Mouse (Mus musculus) hindlimb bud, embryonic 11.5 days (tissue): Measurements from ENCODE around the gene Snrnp35.
"Not testable (repeated sequence)": the region's sequence is repeated elsewhere in the genome, so short reads cannot be mapped to it uniquely, and the experiment has no call there.

Experiments
- DNase-seq: peaks from one replicate; pipeline ENCODE4 v3.0.0-alpha.2; 2012; ENCODE audit warnings: low read depth, low spot score; ENCODE audit errors: extremely low spot score

Snrnp35 gene

DNA sequence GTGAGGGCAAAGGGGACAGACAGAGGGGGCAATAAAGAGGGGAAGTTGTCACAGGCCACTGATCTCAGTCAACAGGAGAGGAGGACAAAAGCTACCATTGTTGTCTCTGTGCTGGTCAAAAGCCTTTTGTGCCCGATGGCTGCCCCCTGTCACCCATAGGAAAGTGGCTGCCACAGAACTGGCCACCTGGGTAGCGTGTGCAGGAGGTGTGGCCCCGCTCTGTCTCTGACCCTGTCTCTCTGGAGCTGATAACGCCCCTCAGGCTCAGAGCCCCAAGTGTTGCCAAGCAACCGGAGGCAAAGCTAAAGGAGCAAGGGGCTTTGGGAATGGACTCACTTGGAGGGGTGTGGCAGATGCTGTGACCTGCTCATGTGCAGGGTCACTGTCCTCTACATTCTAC, 16.1 kb downstream of the Snrnp35 start:
- no peak for DNase-seq

DNA sequence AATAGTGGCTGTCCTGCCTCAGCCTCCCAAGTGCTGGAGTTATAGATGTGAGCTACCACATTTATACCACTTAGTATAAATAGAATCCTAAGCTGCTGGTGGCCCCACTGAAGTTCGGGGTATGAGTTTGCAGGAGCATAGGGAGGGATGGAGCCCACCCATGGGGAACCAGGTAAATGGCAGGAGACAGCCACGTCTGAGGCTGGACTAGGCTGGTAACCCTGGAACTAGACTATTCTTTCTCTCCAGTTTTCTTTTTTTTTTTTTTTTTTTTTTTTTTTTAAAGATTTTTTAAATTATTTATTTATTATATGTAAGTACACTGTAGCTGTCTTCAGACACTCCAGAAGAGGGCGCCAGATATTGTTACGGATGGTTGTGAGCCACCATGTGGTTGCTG, 17.1 kb downstream of the Snrnp35 start:
- DNase-seq = not testable (repeated sequence)

DNA sequence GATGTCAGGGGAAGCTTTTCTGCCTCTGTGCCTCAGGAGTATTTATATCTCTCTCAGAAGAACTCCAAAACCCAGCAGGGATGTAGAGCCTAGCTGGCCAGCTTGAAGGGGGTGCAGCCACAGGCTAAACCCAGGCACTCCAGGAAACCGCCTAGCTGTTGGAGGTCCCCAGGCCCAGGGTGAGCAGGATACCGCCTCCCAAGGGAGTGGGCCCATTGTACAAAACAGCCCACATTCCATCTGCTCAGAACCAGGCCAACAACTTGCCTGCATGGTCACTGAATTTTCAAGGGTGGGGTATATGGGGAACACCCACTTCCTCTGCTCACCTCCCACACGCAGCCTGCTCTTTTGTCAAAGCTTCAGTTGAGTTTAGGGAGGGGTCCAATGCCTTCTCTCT, 17.6 kb downstream of the Snrnp35 start:
- DNase-seq = no peak

DNA sequence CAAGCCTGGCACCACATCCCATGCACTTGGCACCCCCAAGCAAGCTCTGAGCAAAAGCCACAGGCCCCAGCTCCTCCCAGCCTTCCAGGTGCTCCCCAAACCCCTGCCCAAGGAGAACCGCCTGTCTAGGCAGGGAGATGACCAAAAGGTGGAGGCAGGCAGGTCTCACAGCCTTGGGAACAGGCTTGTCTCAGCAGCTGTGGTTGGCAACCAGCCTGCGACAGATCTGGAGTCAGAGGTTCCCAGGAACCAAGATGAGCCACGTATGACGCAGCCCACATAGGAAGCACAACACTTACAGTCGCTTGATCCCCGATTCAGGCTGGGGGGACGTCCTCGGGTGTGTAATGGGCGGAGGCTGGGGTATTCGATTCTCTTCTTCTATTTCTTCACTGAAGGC, 18.6 kb downstream of the Snrnp35 start:
- DNase-seq = no peak

DNA sequence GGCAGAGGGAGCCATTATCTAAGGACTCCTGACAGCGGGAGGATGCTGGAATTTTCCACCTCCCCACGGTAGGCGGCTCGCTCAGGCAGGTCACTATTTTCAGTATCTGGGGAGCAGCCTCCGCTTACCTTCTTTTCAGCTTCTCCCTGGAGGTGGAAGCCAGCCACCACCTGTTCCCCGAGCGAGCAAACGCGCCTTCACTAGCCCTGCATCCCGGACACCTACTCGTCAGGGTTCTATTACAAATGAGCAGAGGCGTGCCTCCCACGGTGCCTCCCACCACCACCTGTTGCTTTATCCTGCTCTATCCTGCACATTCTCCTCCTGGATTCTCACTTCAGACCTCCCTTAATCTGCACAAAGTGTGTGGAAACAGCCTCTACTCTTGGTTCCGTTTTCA, 20.8 kb downstream of the Snrnp35 start:
- no peak for DNase-seq

DNA sequence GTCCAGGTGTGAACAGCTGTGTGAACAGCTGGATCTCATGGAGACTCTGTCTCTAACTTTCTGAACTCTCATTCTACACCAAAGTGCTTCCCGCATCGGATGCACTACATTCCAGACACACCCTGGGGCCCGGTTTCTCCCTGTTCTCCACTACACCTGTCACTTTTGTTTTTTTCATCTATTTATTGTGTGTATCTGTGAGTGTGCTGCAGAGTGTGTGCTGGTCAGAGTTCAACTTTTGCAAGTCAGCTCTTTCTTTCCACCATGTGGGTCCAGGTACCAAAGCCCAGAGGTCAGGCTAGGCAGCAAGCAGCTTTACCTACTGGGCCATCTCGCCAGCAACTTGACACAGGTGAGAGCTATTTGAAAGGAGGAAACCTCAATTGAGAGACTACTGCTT, 22.3 kb downstream of the Snrnp35 start:
- DNase-seq = no peak

DNA sequence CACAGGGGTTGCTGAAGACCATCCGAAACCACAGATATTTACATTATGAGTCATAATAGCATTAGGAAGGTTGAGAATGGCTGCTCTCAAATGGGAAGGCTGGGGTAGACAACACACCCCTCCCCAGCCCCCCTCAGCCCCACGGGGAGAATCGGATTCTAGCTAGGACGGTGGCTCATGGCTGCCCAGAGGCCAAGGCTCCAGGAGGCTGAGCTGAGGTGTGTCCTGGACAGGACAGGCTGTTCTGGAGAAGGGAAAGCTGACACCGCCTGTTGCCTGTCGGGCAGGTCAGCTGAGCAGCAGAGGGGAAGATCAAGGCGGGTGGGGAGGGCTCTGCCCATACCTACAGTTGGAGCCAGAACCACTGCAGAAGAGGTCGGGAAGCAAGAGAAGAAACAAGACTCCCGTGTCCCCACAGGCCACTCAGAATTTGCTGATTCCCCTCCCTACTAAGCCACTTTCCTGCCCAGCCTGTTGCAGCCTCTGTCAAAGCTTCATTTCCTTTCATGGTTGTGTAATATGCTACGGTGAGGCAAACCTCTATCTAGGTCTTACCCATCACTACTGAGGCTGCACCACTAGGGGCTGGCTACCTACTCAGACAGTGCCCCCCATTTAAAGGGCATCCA, 23.9 kb downstream of the Snrnp35 start:
- no peak for DNase-seq

DNA sequence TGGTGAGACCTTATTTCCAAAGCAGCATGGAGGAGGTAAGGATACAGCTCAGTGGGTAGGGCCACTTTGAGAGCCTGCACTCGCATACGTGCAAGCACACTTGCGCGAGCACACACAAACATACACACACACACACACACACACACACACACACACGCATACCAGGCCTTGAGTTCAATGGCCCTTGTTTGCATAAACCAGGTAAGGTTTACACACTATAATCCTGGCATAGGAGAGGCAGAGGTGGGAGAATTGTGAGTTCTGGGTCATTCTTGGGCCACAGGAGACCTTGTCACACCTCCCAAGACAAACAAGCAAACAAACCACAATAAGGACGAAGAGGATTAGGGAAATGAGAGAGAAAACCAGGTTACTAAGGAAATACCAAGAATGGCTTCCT, 26.3 kb downstream of the Snrnp35 start:
- DNase-seq = no peak

DNA sequence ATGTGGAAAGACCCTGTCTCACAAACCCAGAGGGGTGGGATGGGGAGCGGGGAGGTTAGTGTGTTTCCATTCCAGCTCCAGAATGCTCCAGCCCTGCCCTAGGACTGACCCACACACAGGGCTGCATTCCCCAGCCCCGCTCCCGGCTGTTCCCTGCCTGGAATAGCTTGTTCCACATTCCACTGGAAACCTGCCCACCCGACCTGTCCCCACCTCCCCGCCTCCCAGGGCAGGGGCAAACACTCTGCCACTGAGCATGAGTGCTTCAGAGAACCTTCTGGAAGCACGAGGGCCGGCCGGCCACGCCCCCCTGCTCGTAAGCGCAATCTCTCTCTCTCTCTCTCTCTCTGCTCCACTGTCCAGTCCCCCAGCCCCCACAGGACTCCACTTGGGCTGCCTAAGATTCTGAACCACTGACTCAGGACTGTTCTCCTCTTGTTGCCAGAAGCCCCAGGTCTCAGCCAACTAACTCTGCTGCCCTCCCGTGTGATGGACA, 26.9 kb downstream of the Snrnp35 start:
- DNase-seq = no peak

DNA sequence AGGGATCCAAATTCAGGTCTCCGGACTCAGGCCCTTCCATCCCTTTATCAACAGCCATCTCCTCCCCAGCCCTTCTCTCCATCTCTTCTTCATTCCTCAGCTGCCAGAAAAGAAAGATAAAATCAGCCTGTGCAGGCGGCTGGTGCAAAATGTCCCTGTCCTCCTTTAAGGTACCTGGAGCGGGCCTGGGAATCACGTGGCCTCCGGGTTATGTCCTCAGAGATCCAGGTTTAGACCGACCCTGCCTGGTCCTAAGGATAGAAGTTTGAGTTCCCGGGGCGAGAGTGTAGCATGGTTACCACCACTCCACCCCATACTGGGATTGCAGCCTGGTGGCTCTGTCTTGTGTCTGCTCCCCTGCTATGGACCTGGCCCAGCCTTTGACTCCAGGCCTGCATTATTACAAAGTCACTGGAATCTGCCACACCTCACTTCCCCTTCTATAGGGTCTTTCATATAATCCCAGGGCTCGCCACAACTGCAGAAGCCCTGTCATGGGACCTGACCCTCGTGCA, 27.7 kb downstream of the Snrnp35 start:
- DNase-seq = no peak

DNA sequence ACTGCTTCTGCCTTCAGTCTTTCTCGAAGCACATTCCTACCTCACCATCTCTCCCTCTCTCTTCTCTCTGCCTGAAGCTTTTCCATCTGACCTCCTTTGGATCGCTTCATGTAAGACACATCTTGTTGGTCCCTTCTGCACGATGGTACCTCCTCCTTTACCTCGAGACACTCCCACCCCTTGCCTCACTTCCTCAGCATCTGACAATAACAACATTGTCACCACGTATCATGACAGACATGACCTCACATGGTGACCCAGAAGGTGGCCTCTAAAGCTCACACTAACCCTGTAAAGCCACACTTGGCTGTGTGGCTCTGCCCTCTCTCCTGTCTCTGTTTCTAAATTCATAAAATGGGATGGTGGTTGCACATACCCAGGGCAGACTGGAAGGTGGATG, 32.9 kb downstream of the Snrnp35 start:
- no peak for DNase-seq

DNA sequence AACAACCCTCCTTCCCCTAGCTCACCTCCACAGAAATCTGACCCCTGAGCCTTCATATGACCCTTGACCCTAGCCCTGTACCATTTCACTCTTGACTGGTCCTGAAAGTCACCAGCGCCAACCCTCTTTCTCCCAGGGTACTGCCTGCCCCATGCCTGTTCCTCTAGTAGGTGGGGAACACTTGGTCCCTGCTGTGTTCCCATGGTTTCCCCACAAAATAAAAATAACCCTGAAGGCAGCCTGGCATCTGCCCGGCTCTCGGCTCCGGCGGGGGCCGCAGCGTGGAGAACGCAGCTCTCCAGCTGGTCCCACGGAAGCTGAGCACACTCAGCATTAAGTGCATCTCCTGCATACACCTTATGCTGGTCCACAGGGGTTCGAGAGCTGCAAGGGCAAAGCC, 35.7 kb downstream of the Snrnp35 start:
- DNase-seq = no peak

DNA sequence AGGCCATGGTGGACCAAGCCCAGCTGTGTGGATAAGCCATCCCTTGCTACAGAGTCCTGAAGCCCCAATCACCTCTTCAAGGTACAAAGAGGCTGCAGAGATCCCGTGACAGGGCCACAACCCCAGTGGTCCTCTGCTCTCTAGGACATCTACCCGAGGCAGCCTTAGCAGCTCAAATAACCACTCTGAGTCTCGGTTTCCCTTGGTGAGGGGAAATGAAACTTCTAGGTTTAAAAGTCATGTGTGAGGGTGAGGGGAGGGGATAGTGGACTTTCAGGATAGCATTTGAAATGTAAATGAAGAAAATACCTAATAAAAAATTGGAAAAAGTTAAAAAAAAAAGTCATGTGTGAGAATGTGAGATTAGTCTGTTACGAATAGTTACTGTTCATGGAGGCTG, 38.7 kb downstream of the Snrnp35 start:
- no peak for DNase-seq

DNA sequence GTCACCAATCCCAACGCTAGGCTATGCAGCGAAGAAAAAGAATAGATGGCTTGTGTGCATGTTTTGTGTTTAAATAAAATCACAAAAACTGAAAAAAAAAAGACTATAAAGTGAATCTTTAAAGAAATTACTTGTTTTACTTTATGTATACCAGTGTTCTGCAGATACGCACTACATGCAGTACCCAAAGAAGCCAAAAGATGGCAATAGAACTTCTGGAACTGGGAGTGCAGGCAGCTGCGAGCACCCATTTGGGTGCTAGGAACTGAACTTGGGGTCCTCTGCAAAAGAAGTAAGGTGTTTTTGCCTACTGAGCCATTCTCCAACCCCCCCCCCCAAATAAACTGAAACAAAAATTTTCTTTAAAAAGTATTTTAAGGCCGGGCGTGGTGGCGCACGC, 40.1 kb downstream of the Snrnp35 start:
- no peak for DNase-seq

DNA sequence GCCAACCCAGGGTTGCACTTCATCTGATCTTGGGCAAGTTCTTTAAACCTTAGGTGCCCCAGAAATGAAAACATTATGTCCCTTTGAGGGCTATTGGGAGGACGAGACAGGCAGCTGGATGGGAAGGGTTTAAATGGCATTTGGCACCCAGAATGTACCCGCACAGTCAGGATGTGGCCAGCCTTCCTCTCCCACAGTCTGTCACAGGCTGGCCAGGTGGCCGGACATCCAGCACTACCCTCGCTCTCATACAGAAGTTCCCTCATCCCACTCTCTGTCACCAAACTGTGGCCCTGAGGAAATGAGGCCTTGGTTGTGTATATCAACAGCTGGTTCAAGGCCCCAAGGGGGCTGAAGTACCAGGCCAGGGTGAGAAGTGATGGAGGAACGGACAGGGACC, 42.0 kb downstream of the Snrnp35 start:
- no peak for DNase-seq

DNA sequence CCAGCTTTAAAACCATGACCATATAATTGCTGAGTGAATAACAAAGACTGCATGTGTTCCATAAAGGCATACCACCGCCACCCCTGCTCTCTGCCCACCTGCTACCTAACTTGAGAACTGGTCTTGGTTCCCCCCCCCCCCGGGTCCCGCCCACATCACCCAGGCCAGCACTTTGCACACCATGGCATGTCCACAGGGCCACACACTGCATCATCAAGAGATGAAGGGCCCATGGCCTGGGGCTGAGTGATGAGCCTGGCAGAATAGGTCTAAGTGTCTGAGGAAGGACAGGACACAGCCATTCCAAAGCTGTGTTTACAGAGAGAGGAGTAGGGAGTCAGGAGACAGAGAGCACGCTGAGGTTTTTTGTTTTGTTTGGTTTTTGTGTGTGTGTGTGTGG, 45.4 kb downstream of the Snrnp35 start:
- DNase-seq = no peak

DNA sequence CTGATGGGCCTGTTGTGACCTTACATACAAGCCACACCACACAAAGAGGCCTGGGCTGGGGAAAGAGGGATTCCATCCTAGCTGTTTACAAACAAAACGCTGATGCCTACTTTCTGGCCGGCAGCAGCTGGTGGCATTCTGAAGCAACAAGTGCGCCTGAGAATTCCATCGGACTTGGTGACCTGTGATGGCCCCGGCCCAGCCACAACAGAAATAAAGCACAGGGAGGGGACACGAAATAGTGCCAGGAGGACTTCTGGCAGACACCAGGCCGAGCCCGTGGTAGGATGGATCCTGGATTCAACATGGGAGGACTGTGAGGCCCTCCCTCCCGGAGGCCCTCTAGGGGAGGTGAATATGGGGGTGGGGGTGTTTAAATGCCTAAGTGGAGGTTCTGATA, 45.9 kb downstream of the Snrnp35 start:
- DNase-seq = no peak

DNA sequence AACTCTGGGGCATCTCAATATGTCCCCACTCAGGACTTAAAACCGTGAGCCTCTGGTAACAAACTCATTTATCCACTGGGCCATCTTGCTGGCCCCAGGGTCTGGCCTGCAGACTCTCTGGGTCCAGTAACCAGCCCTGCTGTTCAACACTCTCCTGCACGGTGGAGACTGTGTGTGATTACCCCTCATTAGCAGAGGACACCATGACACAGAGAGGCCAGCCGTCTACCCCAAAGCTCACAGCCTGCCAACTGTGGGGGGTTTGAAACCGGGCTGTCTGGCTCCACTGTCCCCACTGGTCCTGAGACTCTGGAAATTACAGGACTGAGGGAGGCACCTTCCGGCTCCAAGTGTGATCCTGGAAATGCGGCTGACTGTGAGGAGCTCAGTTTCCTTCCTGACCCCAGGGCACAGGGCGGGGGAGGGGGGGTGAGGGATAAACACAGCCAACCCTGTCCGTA, 46.3 kb downstream of the Snrnp35 start:
- no peak for DNase-seq

DNA sequence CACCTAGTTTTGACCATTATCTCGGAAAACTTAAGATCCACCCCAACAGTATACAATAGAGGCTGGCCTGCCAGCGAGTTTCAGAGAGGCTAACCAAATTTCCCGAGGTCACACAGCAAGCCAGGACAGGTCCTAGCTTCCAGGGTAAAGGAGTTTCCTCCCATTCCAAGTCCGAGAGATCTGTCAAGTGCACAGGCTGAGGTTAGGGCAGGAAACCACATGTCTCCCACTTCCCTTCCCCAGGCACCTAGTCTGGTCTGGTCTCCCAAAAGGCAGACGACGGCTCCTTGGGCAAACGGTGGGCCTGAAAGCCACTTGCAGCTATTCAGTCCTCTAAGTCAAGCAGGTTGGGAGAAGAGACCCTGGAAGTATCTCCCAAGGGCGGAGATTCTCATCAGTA, 46.8 kb downstream of the Snrnp35 start:
- no peak for DNase-seq

DNA sequence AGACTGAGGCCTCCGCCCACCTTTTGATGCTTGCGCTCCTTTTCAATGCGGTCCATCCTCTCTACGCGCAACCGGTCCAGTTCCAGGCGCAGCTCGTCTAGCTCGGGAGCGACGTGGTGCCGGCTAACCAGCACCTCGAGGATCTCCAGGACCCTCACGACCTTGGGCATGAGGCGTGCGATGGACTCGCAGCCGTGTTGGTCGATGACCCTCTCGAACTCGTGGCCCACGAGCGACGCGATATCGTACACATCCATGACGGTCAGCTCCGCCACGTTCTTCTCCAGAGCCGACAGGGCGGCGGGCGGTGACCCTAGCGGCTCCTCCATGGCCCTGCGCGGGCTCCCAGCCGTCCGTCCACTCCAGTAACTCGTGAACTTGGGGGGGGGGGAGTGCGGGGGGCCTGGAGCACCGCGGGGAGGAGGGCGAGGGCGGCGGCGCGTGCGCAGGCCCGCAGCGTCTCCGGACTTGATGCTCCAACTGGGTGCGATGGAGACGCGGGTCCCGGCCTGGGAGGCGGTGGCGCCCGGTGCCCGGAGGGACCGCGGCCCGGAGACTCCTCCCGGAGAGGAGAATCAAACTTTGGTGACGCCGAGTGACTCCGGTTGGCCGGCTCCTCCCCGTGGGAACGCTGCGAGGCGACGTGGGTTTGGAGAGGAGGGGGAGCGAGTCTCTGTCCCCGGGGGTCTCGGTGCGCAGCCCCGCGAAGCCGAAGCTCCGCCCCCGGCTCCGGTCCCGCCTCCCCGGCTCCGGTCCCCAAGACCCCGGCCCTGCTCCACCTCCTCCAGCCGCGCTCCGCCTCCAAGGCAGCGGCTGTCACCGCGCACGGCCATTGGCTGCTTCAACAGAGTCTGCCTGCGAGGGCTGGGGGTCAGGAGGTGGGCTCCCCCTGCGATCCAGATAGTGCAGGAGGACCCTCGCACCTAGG, 48.0 kb downstream of the Snrnp35 start, which contains the start of gene Rilpl1:
TSS of gene Rilpl1 (minus strand) at position 737 of the 928 bp plus-strand sequence.
- DNase-seq = no peak

DNA sequence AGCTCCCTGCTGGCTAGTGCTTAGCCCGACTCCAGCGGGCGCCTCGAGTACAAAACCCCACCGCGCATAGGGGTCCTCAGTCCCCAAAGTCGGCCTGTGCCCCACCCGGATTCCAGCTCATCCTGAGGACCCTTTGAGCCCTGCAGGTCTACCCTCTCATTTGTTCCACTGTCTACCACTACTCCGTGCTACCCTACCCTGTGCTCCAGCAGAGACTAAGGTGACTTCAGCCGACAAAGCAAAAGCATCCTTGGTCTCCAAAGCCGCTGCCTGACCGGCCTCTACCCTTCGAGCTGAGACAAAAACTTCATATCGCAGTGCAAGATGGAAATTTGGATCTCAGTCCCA, 48.6 kb downstream of the Snrnp35 start:
- no peak for DNase-seq

DNA sequence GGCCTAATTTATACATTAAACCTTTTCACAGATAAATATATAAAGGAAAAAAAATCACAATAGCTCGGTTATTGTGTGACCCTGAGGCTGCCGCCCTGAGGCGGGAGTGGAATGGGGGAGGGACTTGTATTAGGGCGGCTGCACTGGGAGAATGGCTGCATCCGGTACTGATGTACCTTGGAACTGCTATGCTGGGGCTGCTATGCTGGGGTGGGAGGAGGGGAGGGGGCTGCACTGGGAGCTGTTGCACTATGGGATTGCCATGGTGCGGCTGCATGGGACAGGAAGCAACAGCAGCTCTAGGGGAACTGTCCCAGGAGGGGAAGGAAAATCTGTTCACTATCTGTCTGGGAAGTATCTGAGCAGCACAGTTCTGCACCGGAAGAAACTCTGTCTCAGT, 49.5 kb downstream of the Snrnp35 start:
- no peak for DNase-seq
